Mouse (Mus musculus) CH12.LX (cell line): ENCODE measurements around the gene Cic. TPM values are rescaled to one million over a fixed set of nuclear protein-coding genes. Genes with fewer than 3 reads are reported as not detected.

Experiments used
- DNase-seq: peaks from one replicate; pipeline ENCODE4 v3.0.0-alpha.2; 2013; ENCODE audit errors: extremely low read depth
- H3K27ac ChIP-seq: 2 replicates; pipeline ENCODE4 v1.5.1; 2012; ENCODE audit warnings: low read depth, mild to moderate bottlenecking, control low read depth, moderate library complexity; ENCODE audit not compliant: insufficient read depth
- H3K27me3 ChIP-seq: replicated peaks from 2 replicates; pipeline ENCODE3; 2012; ENCODE audit warnings: inconsistent platforms
- H3K36me3 ChIP-seq, 2 experiments: replicated peaks in 1 of 2; 2 replicates each; pipeline versions ENCODE3 to v1.6.1; 2012; ENCODE audit warnings: inconsistent platforms in 1 of 2, low read length in 1 of 2, mild to moderate bottlenecking in 1 of 2, mixed read lengths in 1 of 2, moderate library complexity in 1 of 2; ENCODE audit not compliant: control insufficient read depth in 1 of 2, insufficient read depth in 1 of 2
- H3K4me1 ChIP-seq, 2 experiments: 2 replicates each; pipeline ENCODE4 v1.6.1; 2012; ENCODE audit warnings: inconsistent platforms in 1 of 2, moderate library complexity in 1 of 2; ENCODE audit not compliant: insufficient read depth in 2 of 2, control insufficient read depth in 1 of 2
- H3K4me2 ChIP-seq: 2 replicates; pipeline ENCODE4 v1.6.1; 2012; ENCODE audit warnings: low read depth, mild to moderate bottlenecking, control low read depth; ENCODE audit not compliant: poor library complexity, insufficient read depth, severe bottlenecking
- H3K4me3 ChIP-seq, 3 experiments: fragments of 150-350 bp in 1 of 3; sonication (generic) in 1 of 3; replicated peaks in 1 of 3; 2 replicates each; pipeline versions ENCODE3 to v1.5.1; 2011 to 2012; ENCODE audit warnings: low read depth in 2 of 3, low read length in 2 of 3, mild to moderate bottlenecking in 2 of 3, moderate library complexity in 2 of 3, control low read depth in 1 of 3, improper control_type of control experiment in 1 of 3, inconsistent platforms in 1 of 3, mixed read lengths in 1 of 3; ENCODE audit not compliant: poor library complexity in 1 of 3
- H3K79me2 ChIP-seq: replicated peaks from 2 replicates; pipeline ENCODE4 v1.6.1; 2012; ENCODE audit warnings: mild to moderate bottlenecking, moderate library complexity; ENCODE audit not compliant: control insufficient read depth, poor library complexity, insufficient read depth, severe bottlenecking; ENCODE audit errors: extremely low read depth
- H3K9ac ChIP-seq: 2 replicates; pipeline ENCODE4 v1.6.1; 2012; ENCODE audit warnings: low read depth, mild to moderate bottlenecking, control low read depth, moderate library complexity; ENCODE audit not compliant: insufficient read depth
- H3K9me3 ChIP-seq: replicated peaks from 2 replicates; pipeline ENCODE3; 2012; ENCODE audit warnings: low read length, inconsistent platforms, mixed read lengths
- BHLHE40 ChIP-seq: IDR thresholded peaks from 2 replicates; pipeline ENCODE4 v1.6.1; 2011; ENCODE audit warnings: mild to moderate bottlenecking, low read depth, low read length, improper control_type of control experiment
- CTCF ChIP-seq, 2 experiments: IDR thresholded peaks in 1 of 2; conservative IDR thresholded peaks in 1 of 2; 2 replicates each; pipeline ENCODE4 v1.5.1; 2011 to 2012; ENCODE audit warnings: low read depth in 2 of 2, low read length in 2 of 2, improper control_type of control experiment in 1 of 2, inconsistent platforms in 1 of 2, mild to moderate bottlenecking in 1 of 2, moderate library complexity in 1 of 2
- EP300 ChIP-seq: IDR thresholded peaks from 2 replicates; pipeline ENCODE4 v1.6.1; 2011; ENCODE audit warnings: low read length, improper control_type of control experiment
- ETS1 ChIP-seq: conservative IDR thresholded peaks from 2 replicates; pipeline ENCODE4 v1.6.1; 2012; ENCODE audit warnings: low read depth, mild to moderate bottlenecking, inconsistent platforms, low read length, improper control_type of control experiment, moderate library complexity
- MAFK ChIP-seq: IDR thresholded peaks from 2 replicates; pipeline ENCODE4 v1.6.1; 2011; ENCODE audit warnings: low read length, improper control_type of control experiment; ENCODE audit not compliant: insufficient replicate concordance
- MAX ChIP-seq: IDR thresholded peaks from 2 replicates; pipeline ENCODE4 v1.6.1; 2011; ENCODE audit warnings: low read length, improper control_type of control experiment
- PAX5 ChIP-seq: IDR thresholded peaks from 2 replicates; pipeline ENCODE4 v1.6.1; 2012; ENCODE audit warnings: low read length, inconsistent platforms, mixed read lengths
- POLR2A ChIP-seq: IDR thresholded peaks from 2 replicates; pipeline ENCODE4 v1.6.1; 2011; ENCODE audit warnings: low read depth, mild to moderate bottlenecking, improper control_type of control experiment, low read length
- POLR2AphosphoS2 ChIP-seq: IDR thresholded peaks from 2 replicates; pipeline ENCODE4 v1.6.1; 2011; ENCODE audit warnings: low read depth, low read length, improper control_type of control experiment
- RAD21 ChIP-seq: IDR thresholded peaks from 2 replicates; pipeline ENCODE4 v1.6.1; 2011; ENCODE audit warnings: low read depth, mild to moderate bottlenecking, low read length, improper control_type of control experiment, moderate library complexity
- RCOR1 ChIP-seq: conservative IDR thresholded peaks from 2 replicates; pipeline ENCODE4 v1.6.1; 2012; ENCODE audit warnings: low read depth, mild to moderate bottlenecking, inconsistent platforms, low read length, improper control_type of control experiment
- UBTF ChIP-seq: IDR thresholded peaks from 2 replicates; pipeline ENCODE4 v1.6.1; 2012; ENCODE audit warnings: low read depth, mild to moderate bottlenecking, inconsistent platforms, low read length, improper control_type of control experiment, moderate library complexity
- USF1 ChIP-seq: IDR thresholded peaks from 2 replicates; pipeline ENCODE4 v1.6.1; 2014; ENCODE audit warnings: low read depth, mild to moderate bottlenecking, inconsistent platforms, low read length, improper control_type of control experiment
- USF2 ChIP-seq: conservative IDR thresholded peaks from 2 replicates; pipeline ENCODE4 v1.6.1; 2011; ENCODE audit warnings: low read depth, low read length, improper control_type of control experiment
- ZC3H11A ChIP-seq: IDR thresholded peaks from 2 replicates; pipeline ENCODE4 v1.6.1; 2012; ENCODE audit warnings: low read depth, mild to moderate bottlenecking, inconsistent platforms, low read length, improper control_type of control experiment
- ZMIZ1 ChIP-seq: IDR thresholded peaks from 2 replicates; pipeline ENCODE4 v1.6.1; 2012; ENCODE audit warnings: low read depth, mild to moderate bottlenecking, inconsistent platforms, low read length, improper control_type of control experiment
- dilution Hi-C: fragments of 300-500 bp; cut with MboI; formaldehyde crosslinking; loops from 2 replicates; pipeline ENCODE4 v1.14.3; 2020; ENCODE audit warnings: low sequenced_read_pairs; ENCODE audit not compliant: extremely low pct_unique_long_range_greater_than_20kb, extremely low pct_ligation_motif_present
- in situ Hi-C: fragments of 300-500 bp; cut with MboI; formaldehyde crosslinking; loops from 3 replicates; pipeline ENCODE4 v1.14.3; 2019; ENCODE audit warnings: low sequenced_read_pairs, low pct_ligation_motif_present, low pct_unique_long_range_greater_than_20kb, mixed read lengths
- polyA plus RNA-seq: library from polyadenylated mRNA; unstranded; fragments of >175 nt; gene quantifications from 2 replicates; pipeline ENCODE4 v1.2.1, GENCODE M21; 2012; ENCODE audit warnings: low read depth; ENCODE audit not compliant: insufficient read length
- total RNA-seq, 2 experiments: library from RNA; depleted of rRNA; stranded (reverse); fragments of 300-350 nt in 1 of 2; fragments of >200 nt in 1 of 2; gene quantifications; 2 replicates each; pipeline ENCODE4 v1.2.3; 2012 to 2014

Gene Cic
- total and polyA plus RNA-seq, 3 experiments, result 2.5 to 34.5 (median 21.7) TPM

DNA sequence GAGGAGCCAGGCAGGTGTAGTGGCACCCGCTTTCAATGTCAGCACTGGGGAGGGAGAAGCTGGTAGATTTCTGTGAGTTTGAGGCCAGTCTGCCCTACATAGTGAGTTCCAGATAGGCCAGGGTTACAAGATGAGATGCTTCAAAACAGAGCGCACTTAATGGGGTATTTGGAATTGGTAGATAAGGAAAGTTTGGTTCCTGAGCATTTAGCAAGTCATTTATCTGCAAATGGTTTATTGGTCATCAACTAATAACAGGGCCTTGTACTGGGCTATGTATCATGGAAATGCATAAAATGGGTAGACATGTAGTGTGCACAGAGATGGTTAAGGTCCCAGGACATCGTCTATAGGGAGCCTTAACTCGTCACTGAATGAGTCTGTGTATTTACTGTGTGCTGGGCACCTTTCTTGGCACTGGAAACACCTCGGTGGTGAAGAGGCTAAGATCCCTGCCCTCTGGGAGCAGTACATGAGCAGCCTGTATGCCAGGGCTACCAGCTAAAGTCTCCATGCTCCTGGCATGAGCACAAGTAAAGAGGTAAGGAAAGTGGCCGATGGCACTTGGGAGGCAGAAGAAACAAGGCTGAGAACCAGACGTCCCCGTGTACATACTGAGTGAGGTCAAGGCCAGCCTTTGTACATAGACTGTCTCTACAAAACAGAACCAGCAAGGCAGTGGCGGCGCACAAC is 45.1 kb upstream of the Cic start:
- H3K9me3 ChIP-seq, result no peaks in the 10 kb centered on the region
- in situ Hi-C loops (no loop called here), dilution Hi-C loops (no loop called here)
- no peak overlapping the region for H3K27ac ChIP-seq
- peak overlapping the region; percentile 84 for H3K4me2 ChIP-seq
- H3K9ac ChIP-seq, result peak overlapping the region; percentile 39; the same call in 1 of the 2 replicates
- H3K27me3 ChIP-seq, result no peaks in the 10 kb centered on the region
- TF ChIP-seq PAX5 (no peak), POLR2A (no peak), USF1 (no peak), MAFK (no peak), EP300 (no peak), ETS1 (no peak), ZC3H11A (no peak), POLR2AphosphoS2 (no peak), MAX (no peak), USF2 (no peak), ZMIZ1 (no peak), CTCF (conservative IDR thresholded peaks at IDR 0.05 in 1 of 2, IDR thresholded peaks at IDR 0.05 in 1 of 2; ENCODE audit: low read depth in 2 of 2, low read length in 2 of 2) (no peak), RAD21 (no peak)
- no peak overlapping the region for H3K4me3 ChIP-seq
- no peak for DNase-seq
- peaks cover 5 to 38% of the 10 kb centered on the region in 2 experiments for H3K4me1 ChIP-seq
- H3K36me3 ChIP-seq, result peaks cover 37 to 53% of the 10 kb centered on the region in 2 experiments
- H3K79me2 ChIP-seq, result peaks cover 9% of the 10 kb centered on the region

DNA sequence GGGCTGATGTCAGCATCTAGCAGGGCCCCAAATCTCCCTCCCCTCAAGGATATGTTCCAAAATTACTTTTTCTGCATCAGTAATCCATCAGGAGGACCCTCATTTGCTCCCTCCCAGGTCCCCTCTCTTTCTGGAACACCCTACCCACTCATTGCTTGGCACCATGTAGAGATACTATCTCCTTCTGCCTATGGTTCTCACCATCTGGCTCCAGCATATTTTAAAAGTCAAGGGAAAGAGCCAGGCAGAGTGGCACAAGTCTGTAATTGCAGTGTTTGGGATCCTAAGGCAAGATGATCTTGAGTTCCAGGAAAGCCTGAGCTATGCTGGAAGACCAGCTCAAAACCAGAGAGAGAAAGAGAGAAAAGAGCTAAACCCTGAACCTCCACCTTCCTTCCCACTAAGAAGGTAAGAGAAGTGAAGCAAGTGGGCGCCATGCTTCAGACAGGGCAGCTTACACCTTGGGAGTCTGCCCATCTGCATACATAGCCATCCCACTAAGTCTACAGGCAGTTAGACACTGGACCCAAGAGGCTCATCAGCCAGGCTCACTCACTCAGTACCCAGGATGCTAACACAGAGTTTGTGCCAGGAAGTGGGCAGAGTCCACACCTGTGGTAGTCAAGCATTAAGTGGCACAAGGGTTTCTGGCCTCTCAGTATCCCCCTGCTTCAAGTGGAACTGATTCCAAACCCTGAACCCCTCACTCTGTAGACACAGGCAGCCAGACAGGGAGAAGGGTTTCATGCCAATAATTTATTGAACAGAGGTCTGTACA is 39.8 kb upstream of the Cic start:
- H3K27me3 ChIP-seq, result no peaks in the 10 kb centered on the region
- H3K9ac ChIP-seq, result no peak overlapping the region
- H3K4me1 ChIP-seq, result peaks cover 4 to 5% of the 10 kb centered on the region in 2 experiments; a peak in 3 of 4 replicates
- in situ Hi-C loops, result no loop called here
- no peaks in the 10 kb centered on the region for H3K9me3 ChIP-seq
- H3K79me2 ChIP-seq, result no peaks in the 10 kb centered on the region; the same call in 1 of the 2 replicates
- no peak overlapping the region for H3K4me2 ChIP-seq
- dilution Hi-C loops, result no loop called here
- H3K27ac ChIP-seq, result no peak overlapping the region
- H3K36me3 ChIP-seq, result peaks cover 85 to 97% of the 10 kb centered on the region in 2 experiments
- H3K4me3 ChIP-seq, result no peak overlapping the region
- TF ChIP-seq BHLHE40, result no peak
- no peak for TF ChIP-seq RCOR1
- no peak for TF ChIP-seq UBTF
- TF ChIP-seq POLR2AphosphoS2, result peak; percentile 48; the same call in 1 of the 2 replicates
- TF ChIP-seq POLR2A, result peak; percentile 14; the same call in 1 of the 2 replicates
- DNase-seq, result no peak
